Mouse (Mus musculus) bone marrow, adult 2 months (tissue): ENCODE data around the gene Slc9a3r1. TPM values are rescaled to one million over a fixed set of nuclear protein-coding genes. Genes with fewer than 3 reads are reported as not detected.
A peak's percentile ranks its signal among the peaks of the same experiment; 100 is the strongest.

Experiments used
- H3K27ac ChIP-seq: fragments of 200-500 bp; 2 replicates; pipeline ENCODE4 v1.5.1; 2012; ENCODE audit warnings: low read depth, mild to moderate bottlenecking, control low read depth, inconsistent platforms, low read length; ENCODE audit not compliant: control insufficient read depth, poor library complexity, insufficient read depth
- H3K4me1 ChIP-seq: fragments of 200-500 bp; 2 replicates; pipeline ENCODE4 v1.6.1; 2011; ENCODE audit warnings: low read length; ENCODE audit not compliant: control insufficient read depth, insufficient read depth
- H3K4me3 ChIP-seq: fragments of 200-500 bp; replicated peaks from 2 replicates; pipeline ENCODE3; 2011; ENCODE audit warnings: mild to moderate bottlenecking, low read depth, low read length, control low read depth; ENCODE audit not compliant: control insufficient read depth
- CTCF ChIP-seq: fragments of 200-500 bp; IDR thresholded peaks from 2 replicates; pipeline ENCODE4 v1.5.1; 2011; ENCODE audit warnings: low read length, control low read depth; ENCODE audit not compliant: control insufficient read depth, insufficient read depth
- POLR2A ChIP-seq: fragments of 200-500 bp; IDR thresholded peaks from 2 replicates; pipeline ENCODE4 v1.6.1; 2011; ENCODE audit warnings: low read depth, mild to moderate bottlenecking, control low read depth, low read length, borderline replicate concordance; ENCODE audit not compliant: control insufficient read depth
- WGBS: fragments of 180-500 bp; shearing (Covaris S2); methylation state at CpG from one replicate; pipeline ENCODE4 v1.1.7; 2018; 5-methylcytosine and 5-hydroxymethylcytosine counted together
- polyA plus RNA-seq: library from polyadenylated mRNA; stranded (reverse); fragments of >200 nt; gene quantifications from 2 replicates; pipeline ENCODE4 v1.2.4, GENCODE M21; 2011; ENCODE audit warnings: low replicate concordance; ENCODE audit not compliant: missing spikeins, insufficient read depth, insufficient read length

Gene Slc9a3r1
- polyA plus RNA-seq, 1 experiment: 51.0 TPM

GRCm38 (mm10) chr11:115194693-115195092, 31.6 kb downstream of the Slc9a3r1 start:
- no peak for TF ChIP-seq POLR2A
- TF ChIP-seq CTCF: no peak
- Histone ChIP-seq H3K27ac (no peak overlapping the region), H3K4me3 (no peak overlapping the region), H3K4me1 (peaks cover 2% of the 10 kb centered on the region; the same call in 1 of the 2 replicates)
- 62% methylated on average over 6 of the region's 6 CpGs for WGBS

GRCm38 (mm10) chr11:115195933-115196332, 32.8 kb downstream of the Slc9a3r1 start:
- H3K27ac ChIP-seq: no peak overlapping the region
- TF ChIP-seq CTCF (no peak), POLR2A (no peak)
- WGBS: 44% methylated on average over 5 of the region's 5 CpGs
- no peak overlapping the region for H3K4me3 ChIP-seq
- H3K4me1 ChIP-seq: peaks cover 2% of the 10 kb centered on the region; the same call in 1 of the 2 replicates

- H3K27ac ChIP-seq: no peak overlapping the region
- H3K4me1 ChIP-seq: no peaks in the 10 kb centered on the region; the same call in 1 of the 2 replicates
- no peak for TF ChIP-seq CTCF
- no peak for TF ChIP-seq POLR2A
- no peak overlapping the region for H3K4me3 ChIP-seq
- WGBS: 83% methylated on average over 8 of the region's 8 CpGs
These were observed 34.4 kb downstream of the Slc9a3r1 start for GRCm38 (mm10) chr11:115197558-115197957.

GRCm38 (mm10) chr11:115198932-115199384, 35.8 kb downstream of the Slc9a3r1 start:
- Histone ChIP-seq H3K27ac (peak overlapping the region; percentile 62), H3K4me3 (no peak overlapping the region), H3K4me1 (no peaks in the 10 kb centered on the region; the same call in 1 of the 2 replicates)
- WGBS: 74% methylated on average over 12 of the region's 12 CpGs
- TF ChIP-seq CTCF: no peak
- no peak for TF ChIP-seq POLR2A

- WGBS: 76% methylated on average over 4 of the region's 4 CpGs
- Histone ChIP-seq H3K4me1 (no peaks in the 10 kb centered on the region; the same call in 1 of the 2 replicates), H3K27ac (no peak overlapping the region), H3K4me3 (no peak overlapping the region)
- TF ChIP-seq POLR2A (no peak), CTCF (no peak)
These were observed 37.4 kb downstream of the Slc9a3r1 start for GRCm38 (mm10) chr11:115200520-115200919.

GRCm38 (mm10) chr11:115202316-115202715, 39.2 kb downstream of the Slc9a3r1 start:
- H3K27ac ChIP-seq: no peak overlapping the region; the same call in 1 of the 2 replicates
- H3K4me1 ChIP-seq: no peaks in the 10 kb centered on the region; the same call in 1 of the 2 replicates
- no peak overlapping the region for H3K4me3 ChIP-seq
- peak; percentile 92 for TF ChIP-seq CTCF
- TF ChIP-seq POLR2A: peak; percentile 44; the same call in 1 of the 2 replicates
- WGBS: 24% methylated on average over 12 of the region's 12 CpGs

- 90% methylated on average over 9 of the region's 9 CpGs for WGBS
- Histone ChIP-seq H3K4me1 (no peaks in the 10 kb centered on the region; the same call in 1 of the 2 replicates), H3K4me3 (no peak overlapping the region), H3K27ac (no peak overlapping the region; the same call in 1 of the 2 replicates)
- TF ChIP-seq POLR2A (no peak), CTCF (no peak)
These were observed 39.6 kb downstream of the Slc9a3r1 start for GRCm38 (mm10) chr11:115202756-115203155.

- no peak for TF ChIP-seq POLR2A
- no peak for TF ChIP-seq CTCF
- no peak overlapping the region for H3K4me3 ChIP-seq
- H3K4me1 ChIP-seq: no peaks in the 10 kb centered on the region
- H3K27ac ChIP-seq: no peak overlapping the region
- 91% methylated on average over 12 of the region's 12 CpGs for WGBS
These were observed 45.0 kb downstream of the Slc9a3r1 start for GRCm38 (mm10) chr11:115208126-115208525.

- TF ChIP-seq CTCF (no peak), POLR2A (no peak)
- Histone ChIP-seq H3K4me3 (no peak overlapping the region), H3K27ac (peak overlapping the region; percentile 72), H3K4me1 (no peaks in the 10 kb centered on the region)
- 54% methylated on average over 25 of the region's 25 CpGs for WGBS
These were observed 45.9 kb downstream of the Slc9a3r1 start for GRCm38 (mm10) chr11:115208776-115209732.
